Mouse (Mus musculus) frontal cortex, postnatal 10 days (tissue): ENCODE measurements around the gene Mylpf.
"Not testable (repeated sequence)": the region's sequence is repeated elsewhere in the genome, so short reads cannot be mapped to it uniquely, and the experiment has no call there.

ENCODE experiments used
- DNase-seq, 2 experiments: peaks; one replicate each; pipeline ENCODE4 v3.0.0; 2022; ENCODE audit warnings: low spot score in 2 of 2, mixed read lengths in 1 of 2

Gene Mylpf

GRCm38 (mm10) chr7:127225147-127225995 is 16.7 kb downstream of the Mylpf start:
- no peak for DNase-seq

DNA sequence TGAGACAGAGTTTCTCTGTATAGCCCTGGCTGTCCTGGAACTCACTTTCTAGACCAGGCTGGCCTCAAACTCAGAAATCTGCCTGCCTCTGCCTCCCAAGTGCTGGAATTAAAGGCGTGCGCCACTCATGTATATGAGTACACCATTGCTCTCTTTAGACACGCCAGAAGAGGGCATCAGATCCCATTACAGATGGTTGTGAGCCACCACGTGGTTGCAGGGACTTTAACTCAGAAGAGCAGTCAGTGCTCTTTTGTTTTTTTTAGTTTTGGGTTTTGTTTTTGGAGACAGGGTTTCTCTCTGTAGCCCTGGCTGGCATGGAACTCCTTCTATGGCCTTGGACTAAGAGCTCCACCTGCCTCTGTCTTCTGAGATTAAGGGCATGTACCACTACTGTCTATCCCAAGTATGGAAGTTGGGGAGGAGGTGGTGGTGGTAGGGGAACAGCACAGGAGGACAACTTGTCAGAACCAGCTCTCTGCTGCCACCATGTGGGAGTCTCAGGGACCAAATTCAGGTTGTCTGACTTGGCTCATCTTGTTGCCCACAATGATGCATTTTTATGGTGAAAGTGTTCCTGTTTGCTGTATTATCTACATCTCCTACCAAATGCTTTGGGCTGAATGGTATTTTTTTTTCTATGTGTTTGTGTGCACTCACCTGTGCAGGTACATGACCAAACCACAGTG is 20.1 kb downstream of the Mylpf start:
- peak; percentile 58 to 76 for DNase-seq

- DNase-seq = no peak
Measured at GRCm38 (mm10) chr7:127231376-127231775, 22.7 kb downstream of the Mylpf start.

GRCm38 (mm10) chr7:127231826-127232621 is 23.3 kb downstream of the Mylpf start:
- no peak for DNase-seq

- DNase-seq = peak; percentile 71 to 82
Measured at GRCm38 (mm10) chr7:127232622-127233367, 24.1 kb downstream of the Mylpf start, which contains the start of the genes Zfp553 and Sept1. Gene Zfp553 (plus strand): TSS chr7:127233061. Gene Sept1 (minus strand): TSS chr7:127233130.

- DNase-seq = no peak
Measured at GRCm38 (mm10) chr7:127233368-127233749, 24.7 kb downstream of the Mylpf start.

- DNase-seq = no peak
Measured at GRCm38 (mm10) chr7:127233765-127234164, 25.1 kb downstream of the Mylpf start.

- DNase-seq = no peak
Measured at GRCm38 (mm10) chr7:127234777-127235176, 26.1 kb downstream of the Mylpf start.

GRCm38 (mm10) chr7:127243361-127243867 is 34.7 kb downstream of the Mylpf start:
- no peak for DNase-seq

DNA sequence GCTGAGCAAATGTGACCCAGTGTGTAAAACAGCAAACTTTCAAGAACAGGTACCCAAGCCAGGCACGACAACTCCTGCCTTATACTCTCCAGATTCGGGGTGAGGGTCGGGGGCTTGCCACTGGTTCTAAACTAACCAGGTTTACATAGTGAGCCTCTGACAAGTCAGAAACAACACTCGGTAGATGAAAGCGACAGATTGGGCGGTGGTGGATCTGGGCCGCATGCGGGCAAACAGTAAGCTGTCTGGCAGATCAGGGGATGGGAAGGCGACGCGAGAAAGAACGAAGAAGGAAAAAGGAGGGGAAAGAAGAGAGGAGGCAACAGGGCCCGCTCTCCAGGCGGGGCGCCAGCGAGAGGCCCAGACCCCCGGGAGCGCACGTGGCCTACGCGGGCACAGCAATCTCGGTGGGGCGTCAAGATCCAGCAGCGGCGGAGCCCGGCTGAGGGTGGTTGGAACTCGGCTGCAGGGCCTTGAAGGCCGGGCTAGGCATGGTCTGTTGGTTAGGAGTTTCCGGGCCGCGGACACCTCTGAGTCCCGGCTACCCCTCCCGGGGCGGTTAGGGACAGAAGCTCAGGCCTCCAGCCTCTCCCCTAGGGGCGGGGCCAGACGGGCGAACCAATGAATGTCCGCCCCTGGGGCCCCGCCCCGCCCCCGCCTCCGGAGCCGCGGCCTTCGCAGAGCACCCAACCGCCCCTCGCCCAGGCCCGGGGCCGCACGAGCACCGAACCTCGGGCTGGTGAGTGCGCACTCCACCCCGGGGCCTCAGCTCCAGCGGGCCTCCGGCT is 35.4 kb downstream of the Mylpf start, which contains the start of gene Zfp771:
Gene Zfp771, plus strand, starts transcription at position 405 of the 788 bp plus-strand sequence.
- peak; percentile 93 for DNase-seq

DNA sequence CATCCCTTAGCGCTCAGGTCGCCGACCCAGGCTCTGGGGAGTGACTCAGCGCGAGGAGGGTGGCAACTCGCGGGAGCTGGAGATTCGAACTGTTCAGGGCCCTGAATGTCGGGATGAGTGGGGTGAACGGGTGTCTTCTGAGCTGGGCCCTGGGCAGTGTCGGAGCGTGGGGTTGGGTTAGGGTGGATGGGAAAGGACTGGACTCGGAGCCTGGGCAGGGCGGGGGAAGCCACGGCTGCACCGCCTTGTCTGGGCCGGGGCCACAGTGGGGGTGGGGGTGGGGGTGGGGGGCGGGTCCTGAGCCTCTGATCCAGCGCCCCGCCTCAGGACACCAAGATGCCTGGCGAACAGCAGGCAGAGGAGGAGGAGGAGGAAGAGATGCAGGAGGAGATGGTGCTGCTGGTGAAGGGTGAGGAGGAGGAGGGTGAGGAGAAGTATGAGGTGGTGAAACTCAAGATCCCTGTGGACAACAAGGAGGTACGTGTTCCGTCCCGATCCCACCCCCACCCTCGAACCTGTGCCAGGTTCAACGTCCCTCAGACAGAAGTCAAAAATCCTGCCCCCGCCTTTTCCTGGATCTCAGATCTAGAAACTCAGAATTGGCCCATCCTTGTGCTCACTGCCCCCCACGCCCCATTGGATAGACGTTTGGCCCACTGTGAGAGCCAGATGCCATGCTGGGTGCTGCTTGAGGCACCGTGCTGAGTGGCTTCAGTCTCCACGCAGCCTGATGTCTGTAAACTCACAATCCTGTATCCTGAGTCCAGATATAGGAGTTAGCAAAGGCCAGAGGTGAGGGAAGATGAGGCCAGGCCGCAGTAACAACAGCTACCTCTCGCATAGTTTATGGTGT is 36.2 kb downstream of the Mylpf start:
- DNase-seq = no peak

DNA sequence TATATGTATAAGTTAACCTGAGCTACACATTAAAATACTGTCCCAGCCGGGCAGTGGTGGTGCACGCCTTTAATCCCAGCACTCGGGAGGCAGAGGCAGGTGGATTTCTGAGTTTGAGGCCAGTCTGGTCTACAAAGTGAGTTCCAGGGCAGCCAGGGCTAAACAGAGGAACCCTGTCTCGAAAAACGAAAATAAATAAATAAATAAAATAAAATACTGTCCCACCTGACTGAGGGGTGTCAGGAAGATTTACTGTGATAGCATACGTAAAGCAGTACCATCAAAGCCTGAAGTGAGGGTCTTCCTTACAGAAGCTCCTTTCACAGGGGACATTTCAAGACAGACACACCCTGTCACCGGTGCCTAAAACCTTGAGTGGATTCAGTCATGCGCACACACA is 41.8 kb downstream of the Mylpf start:
- not testable (repeated sequence) for DNase-seq

GRCm38 (mm10) chr7:127252414-127252813 is 43.7 kb downstream of the Mylpf start:
- no peak for DNase-seq

DNA sequence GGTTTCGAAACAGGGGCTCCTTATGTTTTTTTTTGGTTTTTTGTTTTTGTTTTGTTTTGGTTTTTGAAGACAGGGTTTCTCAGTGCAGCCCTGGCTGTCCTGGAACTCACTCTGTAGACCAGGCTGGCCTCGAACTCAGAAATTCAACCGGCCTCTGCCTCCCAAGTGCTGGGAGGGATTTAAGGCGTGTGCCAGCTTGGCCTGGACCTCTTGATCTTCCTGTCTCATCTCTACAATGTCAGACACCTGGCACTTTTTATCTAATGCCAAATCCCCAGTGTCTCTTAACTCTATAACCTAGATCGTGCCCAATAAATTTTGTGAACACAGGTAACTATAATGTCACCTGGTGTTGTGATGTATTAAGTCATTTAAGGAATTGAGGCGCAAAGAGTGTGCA is 44.7 kb downstream of the Mylpf start:
- DNase-seq = no peak

- peak; percentile 91 to 95 for DNase-seq
Measured at GRCm38 (mm10) chr7:127253821-127254769, 45.4 kb downstream of the Mylpf start.

GRCm38 (mm10) chr7:127255008-127255407 is 46.3 kb downstream of the Mylpf start:
- no peak for DNase-seq

- DNase-seq = no peak
Measured at GRCm38 (mm10) chr7:127255965-127256364, 47.3 kb downstream of the Mylpf start.

- no peak for DNase-seq
Measured at GRCm38 (mm10) chr7:127256518-127256917, 47.8 kb downstream of the Mylpf start.
